ENCODE assay signal across 22 mouse cellular contexts in genomic region chr13:97734760-97735159, GRCm38 (mm10). TPM values are rescaled to one million over a fixed set of nuclear protein-coding genes. Genes with fewer than 3 reads are reported as not detected.
DNase-seq lines count a peak whose midpoint lies in the region; ATAC-seq and TF ChIP-seq lines count a peak whose summit lies in the region.
"Had no signal": no experiment of that assay in that cellular context is flagged by ENCODE, and none has a peak within 500 bp of the region (broad histone marks: within the 10 kb centered on the region; RNA-seq: fewer than 3 reads in every experiment).

No protein-coding gene starts in this region.

- H3K4me1 ChIP-seq in liver, embryonic 12.5 days, result peaks cover 22% of the 10 kb centered on the region
- H3K4me1 ChIP-seq in liver, embryonic 11.5 days (replicated peaks; ENCODE audit: control insufficient read depth, insufficient read depth, low read length), result peaks cover 2% of the 10 kb centered on the region; the same call in 1 of the 2 replicates
- H3K4me1 ChIP-seq in G1E (ENCODE audit: insufficient read depth, low read depth, low read length) (peaks cover 41% of the 10 kb centered on the region), MEL (ENCODE audit: control insufficient read depth in 1 of 2, insufficient read depth in 2 of 2, low read length in 2 of 2) (peaks cover 0 to 4% of the 10 kb centered on the region in 2 experiments; a peak in 2 of 4 replicates)

- 0 out of 2 replicates have a peak, but pooled peaks cover 3% of the 10 kb centered on the region for H3K27me3 ChIP-seq in liver, embryonic 12.5 days (replicated peaks)
- H3K27me3 ChIP-seq in liver, embryonic 11.5 days (replicated peaks; ENCODE audit: control insufficient read depth, insufficient read depth, low read length), result no peaks in the 10 kb centered on the region
- H3K27me3 ChIP-seq in G1E (ENCODE audit: insufficient read depth, low read length) (no peaks in the 10 kb centered on the region), MEL (ENCODE audit: control insufficient read depth in 1 of 2, insufficient read depth in 2 of 2, low read length in 2 of 2) (no peaks in the 10 kb centered on the region)
- H3K27me3 ChIP-seq: CH12.LX, Patski had no signal

- 63% methylated on average over 3 of the region's 3 CpGs for WGBS in liver, embryonic 12.5 days (ENCODE audit: insufficient replicate concordance)
- WGBS in liver, embryonic 11.5 days, result 85% methylated on average over 3 of the region's 3 CpGs

- TF ChIP-seq CTCF in G1E (IDR thresholded peaks at IDR 0.05; ENCODE audit: low read depth, low read length), result no peak
- TF ChIP-seq CTCF in MEL (IDR thresholded peaks at IDR 0.05 in 2 of 3, conservative IDR thresholded peaks at IDR 0.05 in 1 of 3; ENCODE audit: control insufficient read depth in 1 of 3, insufficient read depth in 1 of 3, low read depth in 2 of 3, low read length in 3 of 3, poor library complexity in 1 of 3, severe bottlenecking in 1 of 3), result no peak

- no peak overlapping the region for H3K27ac ChIP-seq in liver, embryonic 12.5 days
- no peak overlapping the region for H3K27ac ChIP-seq in liver, embryonic 11.5 days (ENCODE audit: low read depth, low read length)
- H3K27ac ChIP-seq in MEL (ENCODE audit: control insufficient read depth, low read depth, low read length), result no peak overlapping the region

- H3K36me3 ChIP-seq in liver, embryonic 12.5 days, result no peaks in the 10 kb centered on the region
- no peaks in the 10 kb centered on the region for H3K36me3 ChIP-seq in liver, embryonic 11.5 days (ENCODE audit: control insufficient read depth, insufficient read depth, low read length)
- no peaks in the 10 kb centered on the region for H3K36me3 ChIP-seq in G1E (replicated peaks)
- peaks cover 0 to 2% of the 10 kb centered on the region in 2 experiments; a peak in 1 of 4 replicates for H3K36me3 ChIP-seq in MEL (ENCODE audit: control insufficient read depth in 1 of 2, insufficient read depth in 2 of 2, low read length in 2 of 2)

- H3K9me3 ChIP-seq in liver, embryonic 12.5 days (replicated peaks), result no peaks in the 10 kb centered on the region
- H3K9me3 ChIP-seq in liver, embryonic 11.5 days (ENCODE audit: control insufficient read depth, low read length), result no peaks in the 10 kb centered on the region
- no peaks in the 10 kb centered on the region for H3K9me3 ChIP-seq in G1E (replicated peaks)
- H3K9me3 ChIP-seq in MEL (replicated peaks; ENCODE audit: insufficient read depth, low read length), result no peaks in the 10 kb centered on the region

- no peak overlapping the region for H3K9ac ChIP-seq in liver, embryonic 12.5 days
- no peak overlapping the region for H3K9ac ChIP-seq in liver, embryonic 11.5 days (ENCODE audit: low read depth, low read length)
- no peak overlapping the region for H3K9ac ChIP-seq in MEL (ENCODE audit: control insufficient read depth, low read depth, low read length, poor library complexity, severe bottlenecking)

- H3K4me2 ChIP-seq in liver, embryonic 12.5 days, result no peak overlapping the region
- H3K4me2 ChIP-seq in liver, embryonic 11.5 days, result no peak overlapping the region

- H3K4me3 ChIP-seq in liver, embryonic 12.5 days, result no peak overlapping the region
- H3K4me3 ChIP-seq in liver, embryonic 11.5 days (ENCODE audit: low read depth, low read length), result no peak overlapping the region
- H3K4me3 ChIP-seq in G1E (ENCODE audit: low read depth, low read length) (no peak overlapping the region), MEL (ENCODE audit: control insufficient read depth in 1 of 2, insufficient read depth in 1 of 2, low read depth in 2 of 2, low read length in 2 of 2) (no peak overlapping the region)

- 0 out of 2 replicates have a peak, but pooled peaks have one; percentile 55 for ATAC-seq in liver, embryonic 12.5 days
- ATAC-seq in liver, embryonic 11.5 days (replicated peaks; ENCODE audit: low FRiP score), result no peak
- 0 out of 2 replicates have a peak, but pooled peaks have one; percentile 22 for ATAC-seq in G1E (ENCODE audit: extremely low read depth, insufficient number of reproducible peaks, low FRiP score, poor library complexity, severe bottlenecking)
- ATAC-seq: activated CD4-positive, CD25-positive, alpha-beta regulatory T cell, adult 4 months; CD4-positive, CD25-positive, alpha-beta regulatory T cell, adult 4 months; Patski had no signal

- TF ChIP-seq RAD21 in MEL (IDR thresholded peaks at IDR 0.05; ENCODE audit: low read depth, low read length), result no peak

- TF ChIP-seq EP300 in MEL (IDR thresholded peaks at IDR 0.05; ENCODE audit: low read depth in 1 of 2, low read length in 2 of 2), result peak; percentile 16 to 32; a peak in 1 of 4 replicates

- no peak for TF ChIP-seq POLR2A in MEL (IDR thresholded peaks at IDR 0.05; ENCODE audit: control insufficient read depth in 1 of 2, insufficient read depth in 1 of 2, low read depth in 1 of 2, low read length in 2 of 2, poor library complexity in 1 of 2)

- no peaks in the 10 kb centered on the region for H3K79me2 ChIP-seq in MEL (ENCODE audit: control insufficient read depth, insufficient read depth, low read length, poor library complexity)

- DNase-seq in liver, embryonic 11.5 days (ENCODE audit: low spot score), result no peak
- DNase-seq in G1E (ENCODE audit: low spot score), result no peak
- no peak for DNase-seq in MEL (ENCODE audit: low read depth, low spot score)
- DNase-seq in spleen, adult 18-20 months, result no peak
- no peak for DNase-seq in retina, embryonic 14.5 days (ENCODE audit: low spot score)
- DNase-seq: adrenal gland, adult 2 months; adrenal gland, adult 8-10 months; adrenal gland, postnatal 10 days; adrenal gland, postnatal 14 days; adrenal gland, postnatal 25 days; adrenal gland, postnatal 36 days; B cell, adult 2 months; cerebellum, adult 11 months; cerebellum, adult 11-12 months; cerebellum, adult 18-20 months; cerebellum, adult 2 months; cerebellum, adult 8-10 months had no signal

TF ChIP-seq in MEL, 35 proteins besides CTCF, POLR2A, EP300 and RAD21:
- TF ChIP-seq NRF1 (IDR thresholded peaks at IDR 0.05; ENCODE audit: insufficient read depth, low read depth, low read length, poor library complexity, severe bottlenecking) (no peak), TAL1 (IDR thresholded peaks at IDR 0.05; ENCODE audit: low read length) (no peak), TCF12 (IDR thresholded peaks at IDR 0.05; ENCODE audit: low read depth, low read length) (peak; percentile 70), BHLHE40 (IDR thresholded peaks at IDR 0.05; ENCODE audit: borderline replicate concordance, low read depth, low read length) (no peak), JUND (IDR thresholded peaks at IDR 0.05; ENCODE audit: low read depth, low read length) (no peak), CHD1 (IDR thresholded peaks at IDR 0.05; ENCODE audit: low read depth, low read length) (no peak), ETS1 (IDR thresholded peaks at IDR 0.05; ENCODE audit: low read depth, low read length) (peak; percentile 44)

RNA-seq across cellular contexts. Expression of gene Gm10260, which starts 25.7 kb away (rescaled TPM):
- 3.4 and 5.3 TPM in 2 replicates for polyA plus RNA-seq in liver, embryonic 12.5 days (2016; fragmentation: Nextera tagmentation; extraction: Ambion mirVana)
- 3.8 and 8.2 TPM in 2 replicates for polyA plus RNA-seq in liver, embryonic 11.5 days (2014; fragmentation: Nextera tagmentation; extraction: Ambion mirVana)
- total RNA-seq in G1E (2014; fragmentation: Nextera tagmentation) (20.1 and 24.5 TPM in 2 replicates), G1E (2017) (24.1 and 30.6 TPM in 2 replicates), MEL (2012; rRNA removed) (3,860 and 4,123 TPM in 2 replicates)
- polyA plus RNA-seq in G1E (2012) (1.1 and 1.6 TPM in 2 replicates), MEL (2012; ENCODE audit: insufficient read depth in 1 of 2, insufficient read length in 2 of 2, low read depth in 1 of 2, low replicate concordance in 2 of 2, missing spikeins in 1 of 2) (1,000 to 10,000 TPM in 1 of 2 experiments, 100 to 1,000 TPM in 1; 409 to 3,111 TPM)

Comparison
In these comparisons a context has a peak if more than half of its experiments do, and no peak if none do; other contexts are left out.
1. RNA of gene Gm10260, which starts 25.7 kb away (polyA plus RNA-seq): 409 to 3,111 TPM in MEL; 3.8 to 8.2 TPM in liver, embryonic 11.5 days, 3.4 to 5.3 TPM in liver, embryonic 12.5 days and 1.1 to 1.6 TPM in G1E; every median in the first group is over 10 times any median in the second.